Mouse (Mus musculus) stomach, postnatal 0 days (tissue): Measurements from ENCODE around the gene Adk. TPM values are rescaled to one million over a fixed set of nuclear protein-coding genes. Genes with fewer than 3 reads are reported as not detected.
A peak's percentile ranks its signal among the peaks of the same experiment; 100 is the strongest.

Source experiments
- ATAC-seq: fragments of 200-750 bp; cut with Nextera tagmentation; 2 replicates; pipeline ENCODE4 v1.8.0; 2017; ENCODE audit not compliant: low FRiP score, low TSS enrichment
- DNase-seq: peaks from one replicate; pipeline ENCODE4 v3.0.0-alpha.2; 2016; ENCODE audit warnings: low spot score
- H3K27ac ChIP-seq: fragments of 300-500 bp; sonication (generic); replicated peaks from 2 replicates; pipeline ENCODE4 v1.5.1; 2014; ENCODE audit warnings: mild to moderate bottlenecking, control low read depth
- H3K27me3 ChIP-seq: fragments of 300-500 bp; sonication (generic); 2 replicates; pipeline ENCODE4 v1.6.1; 2014; ENCODE audit warnings: low read length; ENCODE audit not compliant: control insufficient read depth, insufficient read depth
- H3K36me3 ChIP-seq: fragments of 300-500 bp; sonication (generic); 2 replicates; pipeline ENCODE4 v1.6.1; 2014; ENCODE audit warnings: low read length, mixed read lengths; ENCODE audit not compliant: control insufficient read depth, insufficient read depth
- H3K4me1 ChIP-seq: fragments of 300-500 bp; sonication (generic); replicated peaks from 2 replicates; pipeline ENCODE4 v1.6.1; 2014; ENCODE audit warnings: antibody characterized with exemption; ENCODE audit not compliant: control insufficient read depth, insufficient read depth
- H3K4me2 ChIP-seq: fragments of 300-500 bp; sonication (generic); replicated peaks from 2 replicates; pipeline ENCODE4 v1.6.1; 2014; ENCODE audit warnings: low read depth, mild to moderate bottlenecking, control low read depth, moderate library complexity
- H3K4me3 ChIP-seq: fragments of 300-500 bp; sonication (generic); 2 replicates; pipeline ENCODE4 v1.5.1; 2014; ENCODE audit warnings: low read depth, low read length, control low read depth
- H3K9ac ChIP-seq: fragments of 300-500 bp; sonication (generic); 2 replicates; pipeline ENCODE4 v1.6.1; 2014; ENCODE audit warnings: mild to moderate bottlenecking, low read length, control low read depth, mixed read lengths
- H3K9me3 ChIP-seq: fragments of 300-500 bp; sonication (generic); 2 replicates; pipeline ENCODE4 v1.6.1; 2016; ENCODE audit warnings: low read length; ENCODE audit not compliant: control insufficient read depth
- CTCF ChIP-seq: IDR thresholded peaks from 2 replicates; pipeline ENCODE4 v1.5.1; 2016; ENCODE audit warnings: antibody characterized with exemption, low read depth, mild to moderate bottlenecking, moderate library complexity
- EP300 ChIP-seq: optimal IDR thresholded peaks from 2 replicates; pipeline ENCODE3; 2016; ENCODE audit warnings: antibody characterized with exemption
- WGBS: fragments of 180-500 bp; shearing (Covaris S2); extraction: QIAGEN DNeasy Blood & Tissue Kit; methylation state at CpG from one replicate; pipeline ENCODE4 v1.1.7; 2014; 5-methylcytosine and 5-hydroxymethylcytosine counted together
- polyA plus RNA-seq: library from polyadenylated mRNA; unstranded; fragments of >200 nt; fragmentation: Nextera tagmentation; extraction: Ambion mirVana; gene quantifications from 2 replicates; pipeline ENCODE4 v1.2.1, GENCODE M21; 2015

The Adk gene
- polyA plus RNA-seq: 106 and 110 TPM in 2 replicates

DNA sequence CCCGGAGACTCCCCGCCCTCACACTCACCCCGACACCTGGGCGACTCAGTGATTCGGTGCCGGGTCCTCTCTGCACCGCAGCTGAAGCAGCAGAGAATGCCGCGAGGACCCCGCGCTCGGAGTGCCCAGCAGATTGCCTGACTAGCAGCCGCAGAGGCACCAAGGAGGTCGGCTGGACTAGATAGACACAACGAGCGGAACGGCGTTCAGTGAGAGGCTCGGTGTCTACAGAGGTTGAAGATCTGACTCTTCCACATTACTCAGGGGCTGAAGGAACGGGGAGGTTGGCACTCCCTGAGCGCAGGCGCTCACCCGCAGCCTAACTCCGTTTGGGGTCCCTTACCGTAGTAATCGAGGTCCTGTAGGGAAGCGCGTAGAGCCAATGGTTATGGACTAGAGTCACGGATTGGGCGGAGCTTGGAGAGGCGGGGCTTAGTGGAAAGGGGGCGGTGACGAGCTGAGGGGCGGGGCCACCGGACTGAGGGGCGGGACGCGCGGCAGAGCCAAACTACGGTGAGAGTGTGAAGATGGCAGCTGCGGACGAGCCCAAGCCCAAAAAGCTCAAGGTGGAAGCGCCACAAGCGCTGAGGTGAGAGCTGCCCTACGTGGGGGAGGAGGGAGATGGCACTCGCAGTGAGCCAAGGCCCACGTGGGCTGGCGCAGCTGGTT is at the start of gene Adk, which contains the start of gene Ap3m1:
Adk (plus strand) TSS at position 463 of the 669 bp plus-strand sequence.
Ap3m1 (minus strand) TSS at position 397 of the 669 bp plus-strand sequence.
- ATAC-seq: peak; percentile 98

DNA sequence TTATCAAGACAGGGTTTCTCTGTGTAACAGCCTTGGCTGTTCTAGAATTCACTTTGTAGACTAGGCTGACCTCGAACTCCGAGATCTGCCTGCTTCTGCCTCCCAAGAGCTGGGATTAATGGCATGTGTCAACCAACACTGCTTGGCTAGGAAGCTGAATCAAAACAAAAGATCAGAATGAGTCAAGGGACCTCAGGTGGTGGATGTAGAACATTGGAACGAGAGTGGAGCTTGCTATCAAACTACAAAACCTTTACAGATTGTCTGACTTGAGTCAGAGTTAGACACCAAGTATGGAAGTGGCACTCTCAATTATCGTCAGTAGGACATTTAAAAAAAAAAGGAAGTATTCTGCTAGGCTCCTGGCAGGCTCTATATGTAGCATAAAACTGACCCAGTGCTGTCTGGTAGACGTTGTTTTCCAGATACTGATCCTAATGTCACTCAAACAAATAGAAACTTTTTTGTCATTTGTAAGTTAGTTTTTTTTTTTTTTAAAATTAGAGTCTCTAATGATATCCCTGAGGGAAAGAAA is 38.5 kb upstream of the Adk start:
- H3K4me1 ChIP-seq: no peaks in the 10 kb centered on the region
- WGBS: 80% methylated on average over 5 of the region's 5 CpGs
- H3K27ac ChIP-seq: no peak overlapping the region
- H3K9me3 ChIP-seq: no peaks in the 10 kb centered on the region
- no peaks in the 10 kb centered on the region for H3K27me3 ChIP-seq
- H3K36me3 ChIP-seq: peaks cover 23% of the 10 kb centered on the region
- no peak for DNase-seq
- TF ChIP-seq CTCF (no peak), EP300 (no peak)
- H3K4me2 ChIP-seq: no peak overlapping the region
- H3K4me3 ChIP-seq: no peak overlapping the region
- no peak for ATAC-seq
- no peak overlapping the region for H3K9ac ChIP-seq

More for the DNA sequence above, at the start of gene Adk, which contains the start of gene Ap3m1:
- no peak for TF ChIP-seq CTCF
- TF ChIP-seq EP300: peak; percentile 55
- no peaks in the 10 kb centered on the region for H3K9me3 ChIP-seq
- no peaks in the 10 kb centered on the region for H3K4me1 ChIP-seq
- no peaks in the 10 kb centered on the region for H3K27me3 ChIP-seq
- peak within 1 kb of the TSS; percentile 88 for H3K9ac ChIP-seq
- H3K36me3 ChIP-seq: no peaks in the 10 kb centered on the region
- 1% methylated on average over 43 of the region's 48 CpGs for WGBS
- peak within 1 kb of the TSS; percentile 82 for H3K4me3 ChIP-seq
- peak within 1 kb of the TSS; percentile 95 for H3K4me2 ChIP-seq
- peak within 1 kb of the TSS; percentile 93 for H3K27ac ChIP-seq
- peak; percentile 97 for DNase-seq

GRCm38 (mm10) chr14:21017871-21018270 is 34.5 kb upstream of the Adk start:
- H3K9ac ChIP-seq: no peak overlapping the region
- WGBS: 91% methylated on average over 5 of the region's 5 CpGs
- H3K9me3 ChIP-seq: no peaks in the 10 kb centered on the region
- DNase-seq: no peak
- no peaks in the 10 kb centered on the region for H3K27me3 ChIP-seq
- H3K4me3 ChIP-seq: no peak overlapping the region
- H3K27ac ChIP-seq: no peak overlapping the region
- H3K36me3 ChIP-seq: peaks cover 36% of the 10 kb centered on the region
- TF ChIP-seq CTCF: no peak
- TF ChIP-seq EP300: no peak
- no peak for ATAC-seq
- H3K4me1 ChIP-seq: no peaks in the 10 kb centered on the region
- no peak overlapping the region for H3K4me2 ChIP-seq

DNA sequence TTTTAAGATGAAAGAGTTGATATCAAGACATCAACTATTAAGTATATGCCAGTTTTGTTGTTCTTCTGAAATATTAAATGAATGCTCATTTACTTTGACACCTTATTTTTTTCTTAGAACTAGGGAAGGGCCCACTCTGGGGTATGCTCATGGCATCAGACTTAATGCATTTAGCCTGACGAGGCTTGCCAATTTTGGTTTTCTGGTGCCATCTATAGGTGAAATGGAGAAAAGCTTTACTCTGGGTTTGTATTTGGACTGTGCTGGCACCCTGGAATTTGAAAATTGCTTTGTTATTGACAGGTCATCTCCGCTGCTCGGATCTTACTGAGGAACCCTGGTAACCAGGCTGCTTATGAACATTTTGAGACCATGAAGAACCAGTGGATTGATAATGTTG is 33.4 kb upstream of the Adk start:
- Histone ChIP-seq H3K27me3 (no peaks in the 10 kb centered on the region), H3K4me1 (no peaks in the 10 kb centered on the region), H3K4me3 (no peak overlapping the region), H3K36me3 (peaks cover 35% of the 10 kb centered on the region), H3K4me2 (no peak overlapping the region), H3K9me3 (no peaks in the 10 kb centered on the region), H3K9ac (no peak overlapping the region), H3K27ac (no peak overlapping the region)
- DNase-seq (no peak), ATAC-seq (no peak)
- 60% methylated on average over 3 of the region's 3 CpGs for WGBS
- TF ChIP-seq CTCF: peak; percentile 68
- no peak for TF ChIP-seq EP300

DNA sequence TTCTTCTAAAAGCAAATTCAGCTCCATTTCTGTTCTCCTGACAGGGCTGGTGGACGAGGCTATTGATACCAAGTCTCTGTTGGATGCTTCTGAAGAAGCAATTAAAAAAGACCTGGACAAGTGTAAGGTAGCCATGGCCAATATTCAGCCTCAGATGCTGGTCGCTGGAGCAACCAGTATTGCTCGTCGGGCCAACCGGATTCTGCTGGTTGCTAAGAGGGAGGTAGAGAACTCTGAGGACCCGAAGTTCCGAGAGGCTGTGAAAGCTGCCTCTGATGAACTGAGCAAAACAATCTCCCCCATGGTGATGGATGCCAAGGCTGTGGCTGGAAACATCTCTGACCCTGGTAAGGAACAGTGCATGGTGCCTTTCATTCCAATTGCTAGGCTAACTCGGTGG is 31.9 kb upstream of the Adk start:
- H3K36me3 ChIP-seq: peaks cover 39% of the 10 kb centered on the region
- DNase-seq (no peak), ATAC-seq (no peak)
- 92% methylated on average over 8 of the region's 8 CpGs for WGBS
- no peak overlapping the region for H3K27ac ChIP-seq
- H3K4me1 ChIP-seq: no peaks in the 10 kb centered on the region
- H3K9me3 ChIP-seq: no peaks in the 10 kb centered on the region
- H3K4me3 ChIP-seq: no peak overlapping the region
- H3K9ac ChIP-seq: no peak overlapping the region
- TF ChIP-seq EP300 (no peak), CTCF (no peak)
- no peak overlapping the region for H3K4me2 ChIP-seq
- no peaks in the 10 kb centered on the region for H3K27me3 ChIP-seq

- Histone ChIP-seq H3K36me3 (peaks cover 30% of the 10 kb centered on the region), H3K9ac (no peak overlapping the region), H3K27ac (no peak overlapping the region), H3K9me3 (no peaks in the 10 kb centered on the region), H3K4me1 (no peaks in the 10 kb centered on the region), H3K4me3 (no peak overlapping the region), H3K4me2 (no peak overlapping the region), H3K27me3 (no peaks in the 10 kb centered on the region)
- DNase-seq: no peak
- ATAC-seq: no peak
- TF ChIP-seq EP300 (no peak), CTCF (no peak)
These were observed 24.8 kb upstream of the Adk start for GRCm38 (mm10) chr14:21027542-21027941.
